Mouse (Mus musculus): ENCODE results near the gene Trim56.

- TF ChIP-seq CTCF (IDR thresholded peaks at IDR 0.05; ENCODE audit: control insufficient read depth, insufficient read depth, insufficient read length) (no peak), USF1 (IDR thresholded peaks at IDR 0.05; ENCODE audit: low read depth) (no peak), MAX (IDR thresholded peaks at IDR 0.05) (no peak)
Observed at GRCm38 (mm10) chr5:137152623-137153022, 36.6 kb upstream of the Trim56 start.
